Mouse (Mus musculus) lung, postnatal 0 days (tissue): Measurements from ENCODE around the gene Ednra. TPM values are rescaled to one million over a fixed set of nuclear protein-coding genes. Genes with fewer than 3 reads are reported as not detected.
A peak's percentile ranks its signal among the peaks of the same experiment; 100 is the strongest.

Experiments
- ATAC-seq: fragments of 200-750 bp; cut with Nextera tagmentation; 2 replicates; pipeline ENCODE4 v1.8.0; 2017; ENCODE audit warnings: moderate library complexity
- DNase-seq: peaks from one replicate; pipeline ENCODE4 v3.0.0-alpha.2; 2016; ENCODE audit warnings: low spot score
- H3K27ac ChIP-seq: fragments of 300-500 bp; sonication (generic); 2 replicates; pipeline ENCODE4 v1.5.1; 2014; ENCODE audit warnings: antibody characterized with exemption, mild to moderate bottlenecking, low read length, mixed read lengths
- H3K27me3 ChIP-seq: fragments of 300-500 bp; sonication (generic); replicated peaks from 2 replicates; pipeline ENCODE4 v1.6.1; 2014; ENCODE audit warnings: low read length, mixed read lengths; ENCODE audit not compliant: insufficient read depth
- H3K36me3 ChIP-seq: fragments of 300-500 bp; sonication (generic); 2 replicates; pipeline ENCODE4 v1.6.1; 2014; ENCODE audit warnings: low read length, mixed read lengths; ENCODE audit not compliant: insufficient read depth
- H3K4me1 ChIP-seq: fragments of 300-500 bp; sonication (generic); 2 replicates; pipeline ENCODE4 v1.6.1; 2014; ENCODE audit warnings: antibody characterized with exemption, low read depth, low read length, mixed read lengths; ENCODE audit not compliant: insufficient read depth
- H3K4me2 ChIP-seq: fragments of 300-500 bp; sonication (generic); replicated peaks from 2 replicates; pipeline ENCODE4 v1.6.1; 2014; ENCODE audit warnings: low read depth, mild to moderate bottlenecking, low read length, moderate library complexity, mixed read lengths
- H3K4me3 ChIP-seq: fragments of 300-500 bp; sonication (generic); 2 replicates; pipeline ENCODE4 v1.5.1; 2014; ENCODE audit warnings: low read depth, low read length
- H3K9ac ChIP-seq: fragments of 300-500 bp; sonication (generic); replicated peaks from 2 replicates; pipeline ENCODE4 v1.6.1; 2014; ENCODE audit warnings: low read depth, mild to moderate bottlenecking
- H3K9me3 ChIP-seq: fragments of 300-500 bp; sonication (generic); 2 replicates; pipeline ENCODE4 v1.6.1; 2016; ENCODE audit warnings: low read length, mixed read lengths
- CTCF ChIP-seq: IDR thresholded peaks from 2 replicates; pipeline ENCODE4 v1.5.1; 2016; ENCODE audit warnings: antibody characterized with exemption, mild to moderate bottlenecking
- EP300 ChIP-seq: IDR thresholded peaks from 2 replicates; pipeline ENCODE4 v1.6.1; 2016; ENCODE audit warnings: antibody characterized with exemption, mild to moderate bottlenecking, control low read depth
- WGBS: fragments of 180-500 bp; shearing (Covaris S2); extraction: QIAGEN DNeasy Blood & Tissue Kit; methylation state at CpG from one replicate; pipeline ENCODE4 v1.1.7; 2014; 5-methylcytosine and 5-hydroxymethylcytosine counted together
- polyA plus RNA-seq: library from polyadenylated mRNA; unstranded; fragments of >200 nt; fragmentation: Nextera tagmentation; extraction: Ambion mirVana; gene quantifications from 2 replicates; pipeline ENCODE4 v1.2.1, GENCODE M21; 2015

Ednra gene
- polyA plus RNA-seq, 1 experiment from 2014 or later = 57.6 TPM

- H3K4me3 ChIP-seq = no peak overlapping the region
- no peak overlapping the region for H3K4me2 ChIP-seq
- H3K4me1 ChIP-seq = no peaks in the 10 kb centered on the region
- no peak overlapping the region for H3K27ac ChIP-seq
- TF ChIP-seq CTCF (no peak), EP300 (no peak)
- ATAC-seq (no peak), DNase-seq (no peak)
- no peaks in the 10 kb centered on the region for H3K36me3 ChIP-seq
- H3K9ac ChIP-seq = no peak overlapping the region
- no peaks in the 10 kb centered on the region for H3K9me3 ChIP-seq
- H3K27me3 ChIP-seq = no peaks in the 10 kb centered on the region
- 42% methylated on average over 5 of the region's 5 CpGs for WGBS
These were observed 35.3 kb downstream of the Ednra start for GRCm38 (mm10) chr8:77688978-77689377.

- H3K9ac ChIP-seq = no peak overlapping the region
- H3K9me3 ChIP-seq = no peaks in the 10 kb centered on the region
- no peaks in the 10 kb centered on the region for H3K27me3 ChIP-seq
- H3K4me2 ChIP-seq = no peak overlapping the region
- no peak overlapping the region for H3K27ac ChIP-seq
- H3K36me3 ChIP-seq = no peaks in the 10 kb centered on the region
- 65% methylated on average over 6 of the region's 6 CpGs for WGBS
- TF ChIP-seq CTCF (no peak), EP300 (no peak)
- DNase-seq = peak; percentile 29
- no peaks in the 10 kb centered on the region for H3K4me1 ChIP-seq
- peak; percentile 42; the same call in 1 of the 2 replicates for ATAC-seq
- no peak overlapping the region for H3K4me3 ChIP-seq
These were observed 39.9 kb downstream of the Ednra start for GRCm38 (mm10) chr8:77684372-77684771.

- TF ChIP-seq EP300 (no peak), CTCF (no peak)
- Histone ChIP-seq H3K9me3 (no peaks in the 10 kb centered on the region), H3K4me3 (no peak overlapping the region), H3K9ac (no peak overlapping the region), H3K27ac (peak overlapping the region; percentile 38; the same call in 1 of the 2 replicates), H3K27me3 (no peaks in the 10 kb centered on the region), H3K36me3 (no peaks in the 10 kb centered on the region), H3K4me1 (no peaks in the 10 kb centered on the region), H3K4me2 (no peak overlapping the region)
- WGBS = 53% methylated on average over 6 of the region's 6 CpGs
- DNase-seq (no peak), ATAC-seq (no peak)
These were observed 40.7 kb downstream of the Ednra start for GRCm38 (mm10) chr8:77683356-77684106.

GRCm38 (mm10) chr8:77682008-77682934, 42.0 kb downstream of the Ednra start:
- WGBS = 39% methylated on average over 15 of the region's 15 CpGs
- no peak overlapping the region for H3K9ac ChIP-seq
- ATAC-seq (peak; percentile 10; the same call in 1 of the 2 replicates), DNase-seq (peak; percentile 35)
- no peaks in the 10 kb centered on the region for H3K4me1 ChIP-seq
- H3K9me3 ChIP-seq = no peaks in the 10 kb centered on the region
- no peak overlapping the region for H3K4me3 ChIP-seq
- no peaks in the 10 kb centered on the region for H3K27me3 ChIP-seq
- 0 out of 2 replicates have a peak overlapping the region, but pooled peaks have one; percentile 26 for H3K27ac ChIP-seq
- no peak for TF ChIP-seq EP300
- TF ChIP-seq CTCF = no peak
- H3K36me3 ChIP-seq = no peaks in the 10 kb centered on the region
- 0 out of 2 replicates have a peak overlapping the region, but pooled peaks have one; percentile 8 for H3K4me2 ChIP-seq

GRCm38 (mm10) chr8:77672036-77672435, 52.2 kb downstream of the Ednra start:
- ATAC-seq (no peak), DNase-seq (no peak)
- Histone ChIP-seq H3K4me2 (no peak overlapping the region), H3K27ac (no peak overlapping the region), H3K36me3 (no peaks in the 10 kb centered on the region), H3K9me3 (no peaks in the 10 kb centered on the region), H3K4me1 (no peaks in the 10 kb centered on the region), H3K9ac (no peak overlapping the region), H3K4me3 (no peak overlapping the region), H3K27me3 (no peaks in the 10 kb centered on the region)
- TF ChIP-seq EP300 = no peak
- 37% methylated on average over 4 of the region's 4 CpGs for WGBS
